Mouse (Mus musculus): Measurements from ENCODE around the gene Lrfn4.
A peak's percentile ranks its signal among the peaks of the same experiment; 100 is the strongest.

Gene Lrfn4

GRCm38 (mm10) chr19:4615151-4616093, at the start of gene Lrfn4:
Lrfn4 (minus strand) TSS chr19:4615667.
- peak; percentile 92 for DNase-seq

- no peak for DNase-seq
Measured at GRCm38 (mm10) chr19:4658156-4658555, 42.7 kb upstream of the Lrfn4 start.

GRCm38 (mm10) chr19:4646917-4647492, 31.5 kb upstream of the Lrfn4 start:
- peak; percentile 70 for DNase-seq

GRCm38 (mm10) chr19:4644271-4644670, 28.8 kb upstream of the Lrfn4 start:
- peak; percentile 72 for DNase-seq

GRCm38 (mm10) chr19:4635986-4636385, 20.5 kb upstream of the Lrfn4 start:
- DNase-seq, result no peak

GRCm38 (mm10) chr19:4628819-4629218, 13.4 kb upstream of the Lrfn4 start:
- DNase-seq, result peak; percentile 62

- DNase-seq, result no peak
Measured at GRCm38 (mm10) chr19:4625829-4626535, 10.5 kb upstream of the Lrfn4 start.

- peak; percentile 93 for DNase-seq
Measured at GRCm38 (mm10) chr19:4625179-4625828, 9.8 kb upstream of the Lrfn4 start, which contains the start of gene Rce1. Rce1 (minus strand) TSS chr19:4625641.

- no peak for DNase-seq
Measured at GRCm38 (mm10) chr19:4624406-4625178, 9.1 kb upstream of the Lrfn4 start.

GRCm38 (mm10) chr19:4624006-4624405, 8.5 kb upstream of the Lrfn4 start:
- no peak for DNase-seq

GRCm38 (mm10) chr19:4623419-4623818, 8.0 kb upstream of the Lrfn4 start:
- DNase-seq, result no peak

- no peak for DNase-seq
Measured at GRCm38 (mm10) chr19:4622780-4623179, 7.3 kb upstream of the Lrfn4 start.

- no peak for DNase-seq
Measured at GRCm38 (mm10) chr19:4620721-4621120, 5.3 kb upstream of the Lrfn4 start.

GRCm38 (mm10) chr19:4619461-4619860, 4.0 kb upstream of the Lrfn4 start:
- DNase-seq, result no peak

- no peak for DNase-seq
Measured at GRCm38 (mm10) chr19:4618183-4618582, 2.7 kb upstream of the Lrfn4 start.

GRCm38 (mm10) chr19:4616546-4616945, 1.1 kb upstream of the Lrfn4 start:
- DNase-seq, result no peak

GRCm38 (mm10) chr19:4614305-4615150, 939 bp downstream of the Lrfn4 start:
- DNase-seq, result no peak

- no peak for DNase-seq
Measured at GRCm38 (mm10) chr19:4613464-4614304, 1.8 kb downstream of the Lrfn4 start.

GRCm38 (mm10) chr19:4612181-4612961, 3.1 kb downstream of the Lrfn4 start:
- DNase-seq, result no peak

All from right cerebral cortex, postnatal 25 days (tissue).